Mouse (Mus musculus) embryonic fibroblast, embryonic 13.5 days (primary cell): ENCODE results near the gene Cdk18. TPM values are rescaled to one million over a fixed set of nuclear protein-coding genes. Genes with fewer than 3 reads are reported as not detected.

ENCODE experiments used
- H3K27ac ChIP-seq: 2 replicates; pipeline ENCODE4 v1.5.1; 2012; ENCODE audit warnings: low read length, control low read depth, inconsistent platforms; ENCODE audit not compliant: insufficient read depth
- H3K4me1 ChIP-seq: 2 replicates; pipeline ENCODE4 v1.6.1; 2011; ENCODE audit warnings: low read length; ENCODE audit not compliant: control insufficient read depth, insufficient read depth
- H3K4me3 ChIP-seq: 2 replicates; pipeline ENCODE4 v1.5.1; 2011; ENCODE audit warnings: mild to moderate bottlenecking, control low read depth, low read length; ENCODE audit not compliant: insufficient read depth
- CTCF ChIP-seq: IDR thresholded peaks from 2 replicates; pipeline ENCODE4 v1.5.1; 2011; ENCODE audit warnings: mild to moderate bottlenecking, control low read depth, low read length, moderate library complexity, borderline replicate concordance; ENCODE audit not compliant: insufficient read depth
- POLR2A ChIP-seq: IDR thresholded peaks from 2 replicates; pipeline ENCODE4 v1.6.1; 2011; ENCODE audit warnings: low read depth, mild to moderate bottlenecking, control low read depth, low read length, moderate library complexity
- polyA plus RNA-seq: library from polyadenylated mRNA; stranded (reverse); fragments of >200 nt; gene quantifications from 2 replicates; pipeline ENCODE4 v1.2.4, GENCODE M21; 2011; ENCODE audit warnings: low read depth; ENCODE audit not compliant: missing spikeins, insufficient read length

Gene Cdk18
- polyA plus RNA-seq, 1 experiment: 14.0 TPM

DNA sequence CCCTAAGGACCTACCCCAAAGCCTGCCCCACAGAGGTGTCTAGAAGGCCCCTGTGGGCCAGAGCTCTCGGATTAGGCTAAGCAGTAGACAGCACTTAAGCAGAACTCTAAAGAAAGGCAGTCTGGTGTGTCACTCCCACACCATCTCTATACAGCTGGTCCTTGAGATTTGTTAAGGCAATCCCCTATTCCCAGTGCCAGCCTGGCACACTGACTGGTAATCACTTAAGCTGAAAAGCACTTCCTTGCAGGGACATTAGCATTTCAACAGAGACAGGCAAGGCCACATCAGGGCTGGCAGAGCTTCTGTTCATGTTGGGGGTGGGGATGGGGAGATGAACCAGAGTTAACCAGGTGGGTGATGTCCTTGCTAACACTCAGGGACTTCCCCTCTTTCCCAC is 74.5 kb downstream of the Cdk18 start:
- Histone ChIP-seq H3K4me3 (no peak overlapping the region), H3K27ac (no peak overlapping the region), H3K4me1 (no peaks in the 10 kb centered on the region)
- no peak for TF ChIP-seq POLR2A
- no peak for TF ChIP-seq CTCF

DNA sequence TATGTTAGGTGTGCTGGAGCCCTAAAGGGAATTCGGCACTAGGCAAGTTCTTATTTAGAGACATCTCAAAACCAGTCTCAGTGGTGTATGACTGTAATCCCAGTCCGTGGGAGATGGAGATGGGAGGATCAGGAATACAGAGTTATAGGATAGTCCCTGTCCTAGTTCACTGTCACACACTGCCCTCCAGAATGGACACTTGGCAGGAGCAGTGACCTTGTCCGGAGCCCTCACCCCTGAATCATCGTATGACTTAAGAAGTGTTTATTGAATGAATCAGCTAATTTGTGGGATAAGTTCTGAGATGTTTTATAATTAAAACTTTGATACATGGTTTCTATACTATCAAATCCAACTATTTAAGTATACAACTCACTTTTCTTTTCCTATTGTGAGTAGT is 76.4 kb downstream of the Cdk18 start:
- Histone ChIP-seq H3K4me3 (no peak overlapping the region), H3K4me1 (no peaks in the 10 kb centered on the region), H3K27ac (no peak overlapping the region)
- no peak for TF ChIP-seq CTCF
- TF ChIP-seq POLR2A: no peak

Other genes starting within 250 kb of the Cdk18 start
- gene Nucks1, start 229.2 kb downstream of the Cdk18 start, polyA plus RNA-seq: 132 and 180 TPM in 2 replicates
- 0.30 TPM in 1 of 2 replicates, not detected in the other for gene Slc45a3, start 176.7 kb downstream of the Cdk18 start, polyA plus RNA-seq
- gene Elk4, start 132.1 kb downstream of the Cdk18 start, polyA plus RNA-seq: 90.0 and 109 TPM in 2 replicates
- 0.25 and 0.67 TPM in 2 replicates for gene Mfsd4a, start 71.6 kb downstream of the Cdk18 start, polyA plus RNA-seq
- gene Lemd1, start 51.7 kb upstream of the Cdk18 start, polyA plus RNA-seq: not detected in 2 replicates
- not detected in 2 replicates for gene AC124108.1, start 51.8 kb upstream of the Cdk18 start, polyA plus RNA-seq
- not detected in 2 replicates for gene Gm10188, start 90.1 kb upstream of the Cdk18 start, polyA plus RNA-seq
- 10.5 and 16.1 TPM in 2 replicates for gene Klhdc8a, start 158.9 kb upstream of the Cdk18 start, polyA plus RNA-seq
- gene Nuak2, start 176.4 kb upstream of the Cdk18 start, polyA plus RNA-seq: 9.2 and 14.2 TPM in 2 replicates